Mouse (Mus musculus): ENCODE data around the gene Nox3.

DNA sequence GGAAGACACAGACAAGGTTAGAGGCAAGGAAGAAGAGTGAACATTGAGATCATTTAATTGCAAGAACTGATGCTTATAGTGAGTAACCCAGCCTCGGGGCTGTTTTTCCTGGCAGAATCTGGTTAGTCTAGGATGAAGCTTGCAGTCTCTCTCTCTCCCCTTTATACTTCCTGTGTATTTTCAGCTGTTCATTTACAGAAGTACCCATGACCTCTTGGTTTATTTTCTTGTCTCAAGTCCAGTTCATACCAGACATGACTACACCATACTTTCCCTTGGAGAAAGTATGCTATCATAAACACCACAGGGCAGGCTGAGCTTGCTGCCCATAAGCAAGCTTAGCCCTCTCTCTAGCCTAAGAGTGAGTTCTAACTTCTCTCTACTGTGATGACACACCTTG is 98.9 kb downstream of the Nox3 start:
- no peak for TF ChIP-seq CTCF (IDR thresholded peaks at IDR 0.05; ENCODE audit: extremely low read depth, insufficient read length, insufficient replicate concordance, low read depth, low read length)
- no peak for TF ChIP-seq POLR2A (IDR thresholded peaks at IDR 0.05; ENCODE audit: low read depth, low read length)

Data from small intestine, adult 2 months (tissue).